Mouse (Mus musculus): Measurements from ENCODE around the gene Dus1l.

DNA sequence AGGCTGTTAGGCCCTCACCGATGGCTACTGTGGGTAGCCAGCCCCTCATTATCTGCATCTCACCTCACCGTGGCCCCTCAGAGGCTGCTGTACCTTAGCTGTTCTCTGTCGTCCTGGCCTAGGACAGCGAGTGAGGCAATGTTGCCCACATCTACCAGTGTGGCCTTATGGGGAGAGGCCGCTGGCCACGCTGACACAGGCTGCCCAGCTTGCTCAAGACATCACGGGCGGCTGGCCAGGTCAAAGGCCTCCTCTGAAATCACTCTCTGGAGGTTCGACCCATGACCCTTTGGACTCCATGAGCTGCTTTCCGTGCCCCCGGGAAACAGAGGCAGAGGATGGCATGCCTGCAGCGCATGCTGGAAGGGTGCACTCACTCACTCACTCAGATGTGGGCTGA lies 34.5 kb upstream of the Dus1l start:
- no peak for TF ChIP-seq CTCF (IDR thresholded peaks at IDR 0.05; ENCODE audit: low read depth)
- no peak for TF ChIP-seq EP300 (optimal IDR thresholded peaks at IDR 0.05)
